Mouse (Mus musculus) kidney, adult 2 months (tissue): ENCODE data around the gene Ubqln4.

ENCODE experiments used
- CTCF ChIP-seq: fragments of 200-500 bp; conservative IDR thresholded peaks from 2 replicates; pipeline ENCODE4 v1.5.1; 2011; ENCODE audit warnings: low read depth, mild to moderate bottlenecking, control low read depth, low read length, moderate library complexity, mixed read lengths; ENCODE audit not compliant: insufficient read depth, insufficient read length
- POLR2A ChIP-seq: fragments of 200-500 bp; IDR thresholded peaks from one replicate; pipeline ENCODE4 v1.6.1; 2011; ENCODE audit warnings: low read depth, low read length, control low read depth

DNA sequence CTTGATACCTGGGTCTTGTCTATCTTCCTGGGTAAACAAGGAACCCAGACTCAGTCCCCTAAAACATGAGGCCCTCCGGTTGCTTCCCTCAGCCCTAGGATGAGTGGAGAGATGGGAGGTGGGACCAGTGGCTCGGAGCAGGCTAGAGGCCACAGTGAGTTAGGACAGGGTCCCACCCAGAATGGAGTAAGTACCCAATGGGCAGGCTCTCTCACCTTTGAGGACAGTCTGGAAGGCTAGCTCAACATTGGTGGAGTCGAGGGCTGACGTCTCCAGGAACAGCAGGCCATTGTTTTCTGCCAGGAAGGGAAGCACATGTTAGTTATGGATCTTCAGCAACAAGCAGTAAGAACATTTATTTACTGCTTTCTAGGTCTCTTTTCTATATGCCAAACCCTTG, 11.1 kb upstream of the Ubqln4 start:
- TF ChIP-seq CTCF (no peak), POLR2A (no peak)
